Mouse (Mus musculus) ovary, postnatal 14 days (tissue): ENCODE measurements at regions not wholly inside any gene's neighbourhood (a gene's known extent, or its start where the extent isn't known, plus 50 kb on each side); places are given as distances from the start of the nearest gene placed in this dataset.
A peak's percentile ranks its signal among the peaks of the same experiment; 100 is the strongest.

Experiments used
- DNase-seq: peaks from one replicate; pipeline ENCODE4 v3.0.0; 2022; ENCODE audit warnings: low spot score

- peak; percentile 41 for DNase-seq
Measured at GRCm38 (mm10) chr6:70714239-70714638, 77.8 kb downstream of the Rpia start.

GRCm38 (mm10) chr6:70713665-70714064 lies 78.4 kb downstream of the Rpia start:
- DNase-seq, result no peak

- no peak for DNase-seq
Measured at GRCm38 (mm10) chr6:70713118-70713517, 78.9 kb downstream of the Rpia start.

- peak; percentile 37 for DNase-seq
Measured at GRCm38 (mm10) chr6:70709338-70710055, 82.5 kb downstream of the Rpia start.

- no peak for DNase-seq
Measured at GRCm38 (mm10) chr6:70695596-70695995, 96.4 kb downstream of the Rpia start.
